Mouse (Mus musculus) layer of hippocampus, adult 18-20 months (tissue): ENCODE results near the gene Rcan2. TPM values are rescaled to one million over a fixed set of nuclear protein-coding genes. Genes with fewer than 3 reads are reported as not detected.

Experiments
- DNase-seq, 2 experiments: peaks; one replicate each; pipeline ENCODE4 v3.0.0; 2022; ENCODE audit warnings: low spot score in 2 of 2
- total RNA-seq, 2 experiments: library from RNA; stranded (reverse); gene quantifications; 2 replicates each; pipeline ENCODE4 v1.2.3; 2021

Rcan2 gene
- total RNA-seq, 2 experiments from 2014 or later = 98.6 to 100.0 TPM

- DNase-seq = no peak
Observed at GRCm38 (mm10) chr17:44068876-44069275, 267.7 kb downstream of the Rcan2 start.

GRCm38 (mm10) chr17:44071680-44072079 is 270.5 kb downstream of the Rcan2 start:
- no peak for DNase-seq

GRCm38 (mm10) chr17:44075601-44076000 is 274.4 kb downstream of the Rcan2 start:
- no peak for DNase-seq

GRCm38 (mm10) chr17:44076051-44076680 is 275.0 kb downstream of the Rcan2 start:
- DNase-seq = peak in 1 of 2 experiments; percentile 44

GRCm38 (mm10) chr17:44077146-44077842 is 276.1 kb downstream of the Rcan2 start:
- no peak for DNase-seq

- no peak for DNase-seq
Observed at GRCm38 (mm10) chr17:44077843-44078160, 276.7 kb downstream of the Rcan2 start.

- peak; percentile 90 to 94 for DNase-seq
Observed at GRCm38 (mm10) chr17:44078631-44079350, 277.6 kb downstream of the Rcan2 start, which contains the start of gene Enpp5. Enpp5 (plus strand) TSS chr17:44078813.

- no peak for DNase-seq
Observed at GRCm38 (mm10) chr17:44083156-44083555, 282.0 kb downstream of the Rcan2 start.

- DNase-seq = no peak
Observed at GRCm38 (mm10) chr17:44088226-44088625, 287.1 kb downstream of the Rcan2 start.

Other genes starting within 250 kb of the Rcan2 start
- gene Pla2g7, start 233.3 kb upstream of the Rcan2 start, total RNA-seq = 100 to 1,000 TPM in 1 of 2 experiments, 10 to 100 TPM in 1; 99.2 to 113 TPM
- under 1 TPM; 0.45 to 0.66 TPM for gene Tdrd6, start 171.1 kb upstream of the Rcan2 start, total RNA-seq
- gene Slc25a27, start 134.1 kb upstream of the Rcan2 start, total RNA-seq = 10 to 100 TPM; 33.2 to 35.4 TPM
- 1 to 10 TPM in 1 of 2 experiments, under 1 TPM in 1; 0.77 to 1.0 TPM for gene Cyp39a1, start 133.9 kb upstream of the Rcan2 start, total RNA-seq